Mouse (Mus musculus) left cerebral cortex, postnatal 14 days (tissue): ENCODE results near the gene Ceacam20. TPM values are rescaled to one million over a fixed set of nuclear protein-coding genes. Genes with fewer than 3 reads are reported as not detected.
"Not testable (repeated sequence)": the region's sequence is repeated elsewhere in the genome, so short reads cannot be mapped to it uniquely, and the experiment has no call there.

Source experiments
- DNase-seq, 2 experiments: peaks; one replicate each; pipeline ENCODE4 v3.0.0; 2021 to 2022; ENCODE audit warnings: low spot score in 2 of 2, mixed read lengths in 1 of 2
- intact Hi-C: fragments of 180-260 bp; cut with DNase I; formaldehyde crosslinking; loops from one replicate; pipeline ENCODE4 v1.15.1; 2025
- total RNA-seq, 2 experiments: library from RNA; stranded (reverse); gene quantifications; 2 replicates each; pipeline ENCODE4 v1.2.3; 2021

Ceacam20 gene
- total RNA-seq, 2 experiments from 2014 or later: not detected

GRCm38 (mm10) chr7:19945821-19946515 lies 19.2 kb upstream of the Ceacam20 start:
- intact Hi-C loops: no loop called here
- DNase-seq: no peak

- no peak for DNase-seq
- intact Hi-C loops: no loop called here
These were observed 16.3 kb upstream of the Ceacam20 start for GRCm38 (mm10) chr7:19948956-19949355.

GRCm38 (mm10) chr7:19949996-19950395 lies 15.2 kb upstream of the Ceacam20 start:
- intact Hi-C loops: loop anchor here (10.0 kb wide), 1 partner anchor 75 kb away; no protein-coding TSS in a partner anchor
- DNase-seq: no peak

GRCm38 (mm10) chr7:19950589-19950988 lies 14.6 kb upstream of the Ceacam20 start, which contains the start of gene Igsf23:
Igsf23 (minus strand) TSS chr7:19950756.
- intact Hi-C loops: loop anchor here (10.0 kb wide), 1 partner anchor 76 kb away; no protein-coding TSS in a partner anchor
- DNase-seq: no peak

GRCm38 (mm10) chr7:19952320-19952986 lies 12.8 kb upstream of the Ceacam20 start:
- intact Hi-C loops: loop anchor here (10.0 kb wide), 1 partner anchor 78 kb away; no protein-coding TSS in a partner anchor
- DNase-seq: no peak

GRCm38 (mm10) chr7:19953054-19953453 lies 12.2 kb upstream of the Ceacam20 start:
- intact Hi-C loops: loop anchor here (10.0 kb wide), 1 partner anchor 78 kb away; no protein-coding TSS in a partner anchor
- no peak for DNase-seq

GRCm38 (mm10) chr7:19955861-19956260 lies 9.4 kb upstream of the Ceacam20 start:
- no peak for DNase-seq
- intact Hi-C loops: loop anchor here (1.0 to 10.0 kb wide), 2 partner anchors 46 to 81 kb away; no protein-coding TSS in a partner anchor

- DNase-seq: peak; percentile 89 to 92
- intact Hi-C loops: loop anchor here (1.0 to 10.0 kb wide), 2 partner anchors 46 to 82 kb away; no protein-coding TSS in a partner anchor
These were observed 8.9 kb upstream of the Ceacam20 start for GRCm38 (mm10) chr7:19956341-19956781.

- DNase-seq: no peak
- intact Hi-C loops: no loop called here
These were observed 2.8 kb upstream of the Ceacam20 start for GRCm38 (mm10) chr7:19962423-19962822.

GRCm38 (mm10) chr7:19969106-19969505 lies 3.9 kb downstream of the Ceacam20 start:
- DNase-seq: no peak
- intact Hi-C loops: no loop called here

- intact Hi-C loops: no loop called here
- no peak for DNase-seq
These were observed 4.4 kb downstream of the Ceacam20 start for GRCm38 (mm10) chr7:19969541-19970090.

GRCm38 (mm10) chr7:19970196-19970595 lies 5.0 kb downstream of the Ceacam20 start:
- intact Hi-C loops: no loop called here
- DNase-seq: no peak

GRCm38 (mm10) chr7:19971516-19971915 lies 6.3 kb downstream of the Ceacam20 start:
- DNase-seq: no peak
- intact Hi-C loops: no loop called here

GRCm38 (mm10) chr7:19991165-19991564 lies 26.0 kb downstream of the Ceacam20 start, which contains the start of gene Nlrp9b:
Nlrp9b (plus strand) TSS chr7:19991465.
- DNase-seq, intact Hi-C loops: not testable (repeated sequence)

- DNase-seq, intact Hi-C loops: not testable (repeated sequence)
These were observed 31.5 kb downstream of the Ceacam20 start for GRCm38 (mm10) chr7:19996721-19997120.

GRCm38 (mm10) chr7:20009987-20010386 lies 44.8 kb downstream of the Ceacam20 start:
- intact Hi-C loops: no loop called here
- no peak for DNase-seq
